22 mouse cellular contexts compared by ENCODE assay signal in genomic region chr10:20372046-20372445, GRCm38 (mm10). TPM values are rescaled to one million over a fixed set of nuclear protein-coding genes. Genes with fewer than 3 reads are reported as not detected.
DNase-seq lines count a peak whose midpoint lies in the region; TF ChIP-seq lines count a peak whose summit lies in the region.
"Had no signal": no experiment of that assay in that cellular context is flagged by ENCODE, and none has a peak within 500 bp of the region (broad histone marks: within the 10 kb centered on the region; RNA-seq: fewer than 3 reads in every experiment).

No protein-coding gene starts in this region.

- peak; percentile 68 for TF ChIP-seq CTCF in layer of hippocampus, adult 2 months (conservative IDR thresholded peaks at IDR 0.05)
- peak; percentile 23; the same call in 1 of the 2 replicates for TF ChIP-seq CTCF in testis, adult 2 months (IDR thresholded peaks at IDR 0.05; ENCODE audit: control insufficient read depth, insufficient read depth, insufficient replicate concordance, low read depth, low read length)

- H3K4me3 ChIP-seq in layer of hippocampus, adult 2 months, result no peak overlapping the region
- H3K4me3 ChIP-seq in testis, adult 2 months (ENCODE audit: control insufficient read depth, low read depth, low read length), result no peak overlapping the region
- H3K4me3 ChIP-seq: embryonic facial prominence, embryonic 10.5 days; forebrain, embryonic 13.5 days; heart, embryonic 10.5 days; intestine, embryonic 15.5 days; midbrain, embryonic 10.5 days had no signal

- TF ChIP-seq POLR2A in testis, adult 2 months (IDR thresholded peaks at IDR 0.05; ENCODE audit: control insufficient read depth, low read depth, low read length), result no peak

- DNase-seq in cerebellum, postnatal 10 days, result peak; percentile 20 to 23
- DNase-seq in cerebellum, adult 11 months, result no peak
- no peak for DNase-seq in layer of hippocampus, adult 2 months (ENCODE audit: low spot score in 2 of 2)
- DNase-seq in layer of hippocampus, adult 9-11 months, result no peak
- no peak for DNase-seq in testis, postnatal 10 days (ENCODE audit: low spot score)
- DNase-seq in ZHBTc4 (ENCODE audit: low read depth, low spot score), result peak; percentile 74
- no peak for DNase-seq in left cerebral cortex, adult 8-10 months (ENCODE audit: low spot score in 2 of 2)
- DNase-seq: adrenal gland, postnatal 10 days; cerebellum, adult 18-20 months; gastrocnemius, postnatal 10 days; heart, postnatal 10 days; kidney, postnatal 25 days; lung, postnatal 14 days had no signal

- H3K27ac ChIP-seq in layer of hippocampus, adult 2 months, result no peak overlapping the region
- H3K27ac ChIP-seq in testis, adult 2 months (ENCODE audit: control insufficient read depth, insufficient read depth, low read depth, low read length), result no peak overlapping the region
- H3K27ac ChIP-seq: embryonic facial prominence, embryonic 10.5 days; forebrain, embryonic 13.5 days; heart, embryonic 10.5 days; hindbrain, embryonic 14.5 days; intestine, embryonic 15.5 days; midbrain, embryonic 10.5 days had no signal

- no peaks in the 10 kb centered on the region for H3K36me3 ChIP-seq in testis, adult 2 months (ENCODE audit: control insufficient read depth, insufficient read depth, low read length)
- H3K36me3 ChIP-seq: embryonic facial prominence, embryonic 10.5 days; G1E; heart, embryonic 10.5 days; intestine, embryonic 15.5 days; midbrain, embryonic 10.5 days had no signal

- H3K27me3 ChIP-seq in testis, adult 2 months (ENCODE audit: control insufficient read depth, insufficient read depth, low read length), result no peaks in the 10 kb centered on the region
- H3K27me3 ChIP-seq: forebrain, embryonic 13.5 days; intestine, embryonic 15.5 days had no signal

- no peaks in the 10 kb centered on the region for H3K4me1 ChIP-seq in testis, adult 2 months (ENCODE audit: control insufficient read depth, insufficient read depth, low read length)
- H3K4me1 ChIP-seq: embryonic facial prominence, embryonic 10.5 days; forebrain, embryonic 13.5 days; heart, embryonic 10.5 days; intestine, embryonic 15.5 days; midbrain, embryonic 10.5 days had no signal

RNA-seq across cellular contexts. Expression of gene Mtfr2, which starts 24.5 kb away (rescaled TPM):
- under 1 TPM; 0.49 to 0.67 TPM for total RNA-seq in layer of hippocampus, adult 2 months (2021)
- polyA plus RNA-seq in testis, adult 2 months (2012; rRNA removed), result 8.2 and 10.6 TPM in 2 replicates
- total RNA-seq in left cerebral cortex, adult 8-10 months (2022), result under 1 TPM; 0.41 to 0.63 (median 0.54) TPM
- total RNA-seq: liver, adult 2 months had no signal
- polyA plus RNA-seq: liver, adult 2 months had no signal

RNA-seq across cellular contexts. Expression of gene Bclaf1, which starts 59.8 kb away (rescaled TPM):
- total RNA-seq in layer of hippocampus, adult 2 months (2021), result 100 to 1,000 TPM; 139 to 143 TPM
- polyA plus RNA-seq in testis, adult 2 months (2012; rRNA removed), result 15.0 and 17.9 TPM in 2 replicates
- 100 to 1,000 TPM; 121 to 128 (median 124) TPM for total RNA-seq in left cerebral cortex, adult 8-10 months (2022)

Comparison
In these comparisons a context has a peak if more than half of its experiments do, and no peak if none do; other contexts are left out.
1. DNase-seq: peak in cerebellum, postnatal 10 days (2 of 2) and ZHBTc4 (single experiment); none in cerebellum, adult 11 months (single experiment), layer of hippocampus, adult 2 months (0 of 2), layer of hippocampus, adult 9-11 months (single experiment), testis, postnatal 10 days (single experiment) and left cerebral cortex, adult 8-10 months (0 of 2).